Mouse (Mus musculus) frontal cortex, postnatal 10 days (tissue): ENCODE results near the gene Ccnl2.
A peak's percentile ranks its signal among the peaks of the same experiment; 100 is the strongest.

Experiments used
- DNase-seq, 2 experiments: peaks; one replicate each; pipeline ENCODE4 v3.0.0; 2022; ENCODE audit warnings: low spot score in 2 of 2, mixed read lengths in 1 of 2

Gene Ccnl2

DNA sequence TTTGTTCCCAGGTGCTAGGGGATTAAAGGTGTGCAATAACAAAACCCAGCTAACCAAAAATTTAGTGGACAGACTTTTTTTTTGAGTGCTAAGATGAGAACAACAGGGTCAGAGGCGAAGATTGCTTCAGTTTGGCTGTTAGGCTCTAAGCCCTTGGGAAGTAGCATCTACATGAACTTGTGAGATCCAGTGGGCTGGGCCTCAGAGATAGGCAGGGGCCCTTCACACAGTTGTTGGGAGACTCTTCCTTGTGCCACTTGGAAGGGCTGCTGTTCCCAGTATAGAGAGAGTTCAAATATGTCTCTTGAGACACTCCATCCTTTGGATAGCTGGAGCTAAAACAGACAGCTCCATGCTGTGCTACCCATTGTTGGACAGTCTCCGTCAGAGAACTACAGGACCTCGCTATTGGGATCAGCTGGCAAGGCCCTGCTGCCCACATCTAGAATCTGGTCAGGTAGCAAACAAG is 22.2 kb upstream of the Ccnl2 start, which contains the start of gene Ankrd65:
Gene Ankrd65, plus strand, starts transcription at position 419 of the 469 bp plus-strand sequence.
- no peak for DNase-seq

GRCm38 (mm10) chr4:155790650-155791161 is 21.6 kb upstream of the Ccnl2 start:
- no peak for DNase-seq

DNA sequence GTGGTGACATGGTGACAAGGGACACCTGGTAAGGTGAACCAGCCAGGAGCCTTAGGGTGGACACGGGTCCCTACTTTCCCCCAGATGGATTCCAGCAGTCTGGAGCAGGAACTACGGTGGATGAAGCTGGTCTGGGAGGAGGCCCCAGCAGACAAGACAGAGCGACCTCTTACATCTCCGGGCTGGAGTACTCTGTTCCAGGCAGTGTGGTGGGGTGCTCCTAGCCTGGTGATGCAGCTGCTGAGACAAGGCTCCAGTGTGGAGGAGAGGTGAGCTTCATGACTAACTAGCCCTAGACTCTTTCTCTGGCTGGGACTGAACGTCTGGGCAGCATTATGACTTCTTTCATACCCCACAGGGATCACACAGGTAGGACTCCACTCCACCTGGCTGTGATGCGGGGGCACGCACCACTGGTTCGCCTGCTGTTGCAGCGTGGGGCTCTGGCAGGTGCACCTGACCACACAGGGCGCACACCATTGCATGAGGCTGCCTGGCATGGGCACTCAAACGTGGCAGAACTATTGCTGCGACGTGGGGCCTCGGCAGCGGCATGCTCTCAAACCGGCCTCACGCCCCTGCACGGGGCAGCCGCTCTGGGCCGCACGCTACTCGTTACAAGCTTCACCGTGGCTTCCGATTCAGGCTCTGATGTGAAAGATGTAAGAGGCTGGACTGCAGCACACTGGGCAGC is 20.9 kb upstream of the Ccnl2 start:
- DNase-seq = no peak

DNA sequence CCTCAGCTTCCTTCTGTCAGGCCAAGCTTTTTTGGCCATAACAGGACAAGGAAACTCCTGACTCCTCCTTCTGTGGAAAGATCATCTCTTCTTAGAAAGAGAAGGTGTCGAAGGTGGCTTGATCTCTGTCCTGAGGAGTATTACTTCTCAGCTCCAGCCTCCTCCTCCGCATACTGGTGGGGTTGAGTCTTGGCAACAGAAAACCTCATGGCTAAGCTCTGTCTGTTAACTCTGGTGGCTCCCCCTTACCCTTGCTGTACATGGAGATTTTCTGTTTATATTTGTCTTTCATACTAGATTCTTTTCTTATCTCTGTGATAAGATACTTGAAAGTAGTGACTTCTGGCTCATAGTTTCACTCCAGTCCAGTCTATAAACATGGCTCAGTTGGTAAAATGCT is 18.6 kb upstream of the Ccnl2 start:
- no peak for DNase-seq

- no peak for DNase-seq
Observed at GRCm38 (mm10) chr4:155802075-155802474, 10.2 kb upstream of the Ccnl2 start.

DNA sequence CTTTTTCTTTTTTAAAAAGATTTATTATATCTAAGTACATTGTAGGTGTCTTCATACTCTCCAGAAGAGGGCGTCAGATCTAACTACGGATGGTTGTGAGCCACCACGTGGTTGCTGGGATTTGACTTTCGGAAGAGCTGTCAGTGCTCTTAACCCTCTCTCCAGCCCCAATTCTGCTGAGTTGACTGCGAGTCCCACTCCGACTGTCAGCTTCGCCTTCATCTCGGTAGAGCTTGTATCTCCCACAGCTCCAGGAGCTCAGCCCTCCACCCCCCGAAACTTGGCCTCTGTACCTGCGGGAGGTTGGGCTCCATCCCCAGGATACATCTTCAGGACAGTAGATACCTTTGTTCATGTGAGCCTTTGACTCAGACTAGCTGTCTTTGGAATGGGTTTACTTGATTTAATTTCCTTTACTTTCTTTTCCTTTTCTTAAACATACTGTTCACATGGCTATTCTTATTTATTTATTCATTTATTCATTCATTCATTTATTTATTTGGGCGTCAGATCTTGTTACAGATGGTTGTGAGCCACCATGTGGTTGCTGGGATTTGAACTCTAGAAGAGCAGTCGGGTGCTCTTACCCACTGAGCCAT is 9.4 kb upstream of the Ccnl2 start, which contains the start of gene Mrpl20:
Gene Mrpl20, plus strand, starts transcription at position 138 of the 599 bp plus-strand sequence.
- DNase-seq = no peak

DNA sequence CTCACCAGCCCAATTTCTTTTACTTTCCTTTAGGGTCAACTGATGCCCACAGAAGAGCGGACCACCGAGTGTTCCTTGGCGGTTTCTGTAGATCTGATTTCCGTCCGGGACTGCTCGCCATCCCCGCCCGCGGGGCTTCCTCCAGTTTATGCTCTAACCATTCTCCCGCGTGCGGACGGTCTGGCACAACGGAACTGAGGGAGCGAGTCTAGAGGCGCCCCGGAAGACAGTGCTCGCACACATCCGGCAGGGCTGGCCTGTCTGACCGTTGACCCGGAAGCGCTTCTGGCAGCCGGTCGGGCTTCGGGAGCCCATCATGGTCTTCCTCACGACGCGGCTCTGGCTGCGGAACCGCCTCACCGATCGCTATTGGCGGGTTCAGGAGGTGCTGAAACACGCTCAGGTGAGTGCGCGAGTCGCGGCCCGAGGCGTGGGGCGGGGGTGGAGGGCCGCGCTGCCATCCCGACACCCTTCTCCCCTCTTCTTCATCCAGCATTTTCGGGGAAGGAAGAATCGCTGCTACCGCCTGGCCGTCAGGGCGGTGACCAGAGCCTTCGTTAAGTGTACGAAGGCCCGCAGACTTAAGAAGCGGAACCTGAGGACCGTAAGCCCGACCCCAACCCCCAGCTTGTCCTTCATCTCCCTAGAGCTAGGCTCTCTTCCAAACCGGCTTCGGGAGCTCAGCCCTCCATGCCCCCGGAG is 8.8 kb upstream of the Ccnl2 start:
- peak; percentile 91 to 96 for DNase-seq

DNA sequence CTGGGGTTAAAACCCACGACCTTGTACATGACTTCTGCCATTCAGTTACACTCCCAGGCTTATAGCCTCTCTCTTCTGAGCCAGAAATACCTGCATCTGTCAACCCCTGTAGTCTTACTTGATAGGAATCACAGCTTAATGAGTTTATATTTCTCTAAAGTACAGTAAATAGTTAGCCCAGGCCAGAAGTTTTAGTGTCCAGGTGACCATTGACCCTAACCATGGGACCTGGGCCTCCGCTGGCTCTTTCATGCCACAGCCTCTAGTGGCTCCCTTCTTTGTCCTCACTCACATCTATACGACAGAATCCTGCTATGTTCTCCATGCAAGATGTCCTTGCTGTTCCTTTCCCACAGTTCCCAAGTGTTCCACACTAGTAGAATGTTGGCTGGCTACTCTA is 4.4 kb upstream of the Ccnl2 start:
- no peak for DNase-seq

GRCm38 (mm10) chr4:155812665-155813181 is 434 bp downstream of the Ccnl2 start:
- DNase-seq = no peak

GRCm38 (mm10) chr4:155817533-155817932 is 5.2 kb downstream of the Ccnl2 start:
- DNase-seq = no peak

DNA sequence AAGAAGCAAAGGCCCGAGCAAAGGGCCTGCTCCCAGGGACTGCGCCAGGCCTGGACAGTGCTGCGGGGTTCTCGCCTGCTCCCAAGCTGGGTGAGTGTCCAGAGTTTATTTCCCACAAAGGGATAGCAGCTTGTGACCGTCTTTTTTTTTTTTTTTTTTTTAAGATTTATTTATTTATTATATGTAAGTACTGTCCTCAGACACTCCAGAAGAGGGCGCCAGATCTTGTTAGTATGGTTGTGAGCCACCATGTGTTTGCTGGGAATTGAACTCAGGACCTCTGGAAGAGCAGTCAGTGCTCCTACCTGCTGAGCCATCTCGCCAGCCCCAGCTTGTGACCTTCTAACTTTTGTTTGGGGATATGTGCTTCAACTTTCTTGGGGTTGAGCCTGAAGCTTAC is 8.7 kb downstream of the Ccnl2 start:
- DNase-seq = no peak

- no peak for DNase-seq
Observed at GRCm38 (mm10) chr4:155823443-155823842, 11.2 kb downstream of the Ccnl2 start.

GRCm38 (mm10) chr4:155829866-155830265 is 17.6 kb downstream of the Ccnl2 start:
- no peak for DNase-seq

- DNase-seq = no peak
Observed at GRCm38 (mm10) chr4:155830596-155830995, 18.3 kb downstream of the Ccnl2 start.

- DNase-seq = peak; percentile 91 to 96
Observed at GRCm38 (mm10) chr4:155831205-155831766, 19.0 kb downstream of the Ccnl2 start, which contains the start of gene Aurkaip1. Aurkaip1 (plus strand) TSS chr4:155831272.

- DNase-seq = no peak
Observed at GRCm38 (mm10) chr4:155831831-155832230, 19.5 kb downstream of the Ccnl2 start.

DNA sequence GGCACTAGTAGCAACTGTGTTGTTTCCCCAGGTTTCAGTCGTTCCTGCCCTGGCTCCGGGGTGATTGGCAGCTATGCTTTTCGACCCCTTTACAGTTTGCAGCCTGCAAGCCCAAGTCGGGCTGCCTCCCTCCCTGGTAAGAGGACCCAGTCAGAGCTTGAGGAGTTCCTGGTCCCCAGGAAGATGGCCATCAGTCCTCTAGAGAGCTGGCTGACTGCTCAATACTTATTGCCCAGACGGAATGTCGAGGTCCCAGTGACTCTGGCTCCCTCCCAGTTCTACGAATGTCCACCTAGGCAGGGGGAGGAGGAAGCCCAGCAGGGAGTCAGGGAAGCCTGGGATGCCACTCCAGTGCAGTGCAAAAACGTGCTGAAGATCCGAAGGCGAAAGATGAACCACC is 20.0 kb downstream of the Ccnl2 start:
- DNase-seq = no peak

DNA sequence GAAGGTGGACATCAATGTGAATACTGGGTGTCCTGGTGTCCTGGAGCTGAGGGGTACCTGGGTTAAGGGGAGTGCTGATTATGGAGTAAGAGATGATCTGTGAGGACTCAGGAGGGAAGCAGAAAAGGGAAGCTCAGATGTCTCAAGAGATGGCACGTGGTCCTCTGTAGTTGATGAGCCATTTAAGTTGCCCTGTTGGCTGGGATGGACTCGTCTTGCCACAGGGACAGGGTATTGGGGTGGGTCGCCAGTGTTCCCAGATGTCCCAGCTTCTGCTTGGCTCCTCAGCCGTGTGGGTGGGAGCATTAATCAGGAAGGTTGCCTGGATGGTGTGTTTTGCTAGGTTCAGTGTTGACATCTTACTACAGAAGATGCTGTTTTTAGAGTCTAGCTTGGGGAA is 20.9 kb downstream of the Ccnl2 start:
- DNase-seq = no peak

GRCm38 (mm10) chr4:155833836-155834235 is 21.5 kb downstream of the Ccnl2 start:
- peak; percentile 67 to 70 for DNase-seq

DNA sequence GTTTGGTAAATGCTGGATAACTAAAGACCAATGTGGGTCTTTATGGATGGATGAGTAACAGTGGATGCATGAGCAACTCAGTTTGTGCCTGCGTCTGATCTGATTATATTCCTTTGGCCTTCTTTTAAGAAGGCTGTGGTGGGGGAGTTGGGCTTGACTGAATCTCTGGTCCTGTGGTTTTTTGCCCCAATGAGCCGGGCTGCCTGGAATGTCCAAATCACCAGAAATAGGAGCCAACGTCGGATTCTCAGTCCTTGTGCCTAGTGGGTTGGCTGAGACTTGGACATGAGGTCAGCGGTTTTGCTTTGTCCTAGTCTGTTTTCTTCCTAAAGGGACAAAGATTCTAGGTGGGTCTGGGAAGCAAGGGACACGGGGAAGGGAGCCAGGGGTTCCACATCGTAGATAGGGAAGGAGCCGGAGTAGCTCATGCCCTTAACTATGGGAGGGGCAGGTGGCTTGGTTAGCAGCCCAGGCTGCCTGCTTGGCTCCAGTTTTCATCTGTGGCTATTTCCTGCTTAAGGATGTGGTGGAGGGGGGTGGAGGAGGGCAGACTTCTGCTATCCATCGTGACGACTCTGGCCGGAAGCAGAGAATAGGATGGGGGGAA is 25.2 kb downstream of the Ccnl2 start:
- DNase-seq = no peak
